Mouse (Mus musculus): ENCODE results near the gene Gm7075.
"Not testable (repeated sequence)": the region's sequence is repeated elsewhere in the genome, so short reads cannot be mapped to it uniquely, and the experiment has no call there.

The Gm7075 gene

DNA sequence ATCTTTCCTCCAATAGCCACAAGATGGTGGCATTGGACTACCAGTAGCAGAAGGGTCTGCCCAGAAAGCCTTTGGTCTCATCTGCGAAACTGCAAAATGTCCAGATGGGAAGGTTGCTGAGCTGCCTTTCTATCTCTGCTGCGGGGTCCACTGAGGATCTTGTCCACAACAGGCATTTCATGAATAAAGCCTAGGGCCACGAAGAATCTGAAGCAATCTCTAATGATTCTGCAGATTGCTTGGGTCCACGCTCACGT, 1.1 kb upstream of the Gm7075 start:
- in situ Hi-C loops (cut with MboI, MseI) = loop anchor here in 1 of 2 experiments (5.0 kb wide), 1 partner anchor 85 kb away; no protein-coding TSS in a partner anchor

DNA sequence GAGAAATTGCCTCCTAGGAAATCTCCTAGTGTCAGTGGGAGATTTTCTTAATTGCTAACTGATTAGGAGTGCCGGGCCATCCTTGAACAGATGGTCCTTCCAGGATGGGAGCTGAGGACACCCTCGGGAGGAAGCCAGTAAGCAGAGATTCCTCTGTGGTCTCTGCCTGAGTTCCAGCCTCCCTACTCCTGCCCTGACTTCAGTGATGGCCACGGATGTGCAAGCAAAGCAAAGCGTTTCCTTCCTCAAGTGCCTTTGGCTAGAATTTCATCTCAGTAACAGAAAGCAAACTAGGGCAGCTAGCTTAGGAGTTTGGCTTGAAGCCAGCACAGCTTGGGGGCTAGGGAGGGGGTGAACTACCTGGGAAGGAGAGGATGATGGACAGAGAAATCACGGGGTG, 4.5 kb downstream of the Gm7075 start:
- in situ Hi-C loops (cut with MboI, MseI) = no loop called here

DNA sequence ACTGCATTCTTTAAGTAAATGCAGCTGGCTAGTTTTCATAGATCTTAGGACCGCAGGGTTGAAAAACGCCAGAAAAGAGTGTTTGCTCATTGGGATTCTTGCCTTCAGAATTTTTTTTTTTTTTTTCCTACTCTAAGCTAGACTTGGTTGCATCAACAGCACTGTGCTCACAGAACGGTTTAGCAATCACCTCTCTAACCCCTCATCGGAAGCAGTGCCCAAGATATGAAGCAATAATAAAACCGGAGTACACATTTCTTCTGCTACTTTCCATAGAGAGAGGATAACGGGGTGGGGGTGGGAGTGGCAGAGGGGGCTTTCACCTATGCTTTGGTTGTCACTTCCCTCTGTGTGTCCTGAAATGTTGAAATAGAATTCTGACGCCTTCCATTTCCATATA, 5.7 kb downstream of the Gm7075 start:
- in situ Hi-C loops (cut with MboI, MseI) = no loop called here

DNA sequence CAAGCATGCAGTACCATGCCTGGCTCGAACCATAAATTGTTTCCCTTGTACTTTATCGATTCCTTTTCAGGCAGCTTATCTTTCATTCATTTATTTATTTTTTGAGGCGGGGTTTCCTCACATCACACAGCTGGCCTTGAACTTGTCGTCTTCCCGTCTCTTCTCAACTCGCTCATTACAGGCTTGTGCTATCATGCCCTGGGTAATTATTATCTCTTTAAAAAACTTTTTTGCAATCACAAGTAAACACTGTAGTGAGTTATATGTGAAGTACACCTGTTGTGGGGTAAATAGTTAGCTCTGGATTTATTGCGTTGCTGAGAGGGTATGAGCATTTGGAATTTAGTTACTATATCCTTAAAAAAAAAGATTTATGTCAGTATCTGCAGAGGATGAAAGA, 6.3 kb downstream of the Gm7075 start:
- in situ Hi-C loops (cut with MboI, MseI) = no loop called here

DNA sequence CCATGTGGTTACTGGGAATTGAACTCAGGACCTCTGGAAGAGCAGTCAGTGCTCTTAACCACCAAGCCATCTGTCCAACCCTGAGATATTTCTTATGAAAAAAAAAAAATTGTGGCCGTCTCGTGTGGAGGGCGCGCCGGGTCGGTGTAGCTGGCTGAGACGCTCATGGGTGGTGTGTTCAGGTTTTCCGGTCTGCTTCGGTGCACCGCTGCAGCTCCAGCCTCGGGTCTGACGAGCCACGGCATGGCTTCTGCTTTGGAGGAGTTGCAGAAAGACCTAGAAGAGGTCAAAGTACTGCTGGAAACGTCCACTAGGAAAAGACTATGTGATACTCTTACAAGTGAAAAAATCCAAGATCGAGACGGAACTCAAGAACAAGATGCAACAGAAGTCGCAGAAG, 8.8 kb downstream of the Gm7075 start:
- in situ Hi-C loops (cut with MboI, MseI) = no loop called here

DNA sequence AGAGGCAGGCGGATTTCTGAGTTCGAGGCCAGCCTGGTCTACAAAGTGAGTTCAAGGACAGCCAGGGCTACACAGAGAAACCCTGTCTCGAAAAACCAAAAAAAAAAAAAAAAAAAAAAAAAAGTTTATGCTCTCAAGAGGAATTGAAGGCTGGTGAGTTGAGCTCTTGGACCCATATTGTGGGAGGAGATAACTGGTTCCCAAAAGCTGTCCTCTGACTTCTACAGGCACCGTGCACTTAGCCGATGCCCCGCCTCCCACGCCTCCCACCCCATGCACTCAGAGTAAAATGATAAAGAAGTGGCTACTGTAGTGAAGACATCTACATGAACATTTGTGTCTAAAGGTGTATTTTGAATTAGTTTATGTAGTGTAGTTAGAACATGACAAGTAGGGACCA, 9.9 kb downstream of the Gm7075 start:
- in situ Hi-C loops (cut with MboI, MseI) = not testable (repeated sequence)

DNA sequence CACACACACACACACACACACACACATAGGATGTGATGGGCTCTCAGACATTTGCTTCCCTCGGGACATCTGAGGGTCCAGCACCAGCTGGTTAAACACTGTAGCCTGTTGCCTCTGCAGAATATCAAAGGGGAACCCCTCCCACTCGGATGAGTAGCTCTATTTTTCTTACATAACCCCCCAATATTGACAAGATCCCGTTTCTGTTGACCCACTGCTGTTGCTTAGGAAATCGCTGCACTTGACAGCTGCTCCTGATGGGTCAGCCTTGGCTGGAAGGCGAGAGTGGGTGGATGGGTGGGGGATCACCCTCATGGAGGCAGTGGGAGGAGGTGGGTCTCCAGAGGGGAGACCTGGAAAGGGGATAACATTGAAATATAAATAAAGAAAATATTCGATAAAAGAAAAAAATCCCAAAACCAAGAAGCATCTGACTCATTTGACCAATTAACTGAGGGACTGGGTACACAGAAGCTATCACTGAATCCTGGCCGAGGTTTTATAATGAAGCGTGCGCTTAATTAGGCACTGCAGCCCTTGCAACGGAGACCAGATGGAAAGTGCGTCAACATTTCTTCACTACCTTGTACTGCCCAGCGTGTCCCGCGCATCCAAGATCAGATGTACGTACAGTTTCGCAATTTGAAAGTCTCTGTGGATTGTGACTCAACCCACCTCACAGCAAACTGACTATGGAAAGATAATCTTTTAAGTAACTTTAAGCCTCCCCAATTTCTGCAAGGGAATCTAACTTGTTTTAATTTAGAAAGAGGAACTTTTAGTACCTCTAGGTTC, 11.2 kb downstream of the Gm7075 start:
- in situ Hi-C loops (cut with MboI, MseI) = no loop called here

DNA sequence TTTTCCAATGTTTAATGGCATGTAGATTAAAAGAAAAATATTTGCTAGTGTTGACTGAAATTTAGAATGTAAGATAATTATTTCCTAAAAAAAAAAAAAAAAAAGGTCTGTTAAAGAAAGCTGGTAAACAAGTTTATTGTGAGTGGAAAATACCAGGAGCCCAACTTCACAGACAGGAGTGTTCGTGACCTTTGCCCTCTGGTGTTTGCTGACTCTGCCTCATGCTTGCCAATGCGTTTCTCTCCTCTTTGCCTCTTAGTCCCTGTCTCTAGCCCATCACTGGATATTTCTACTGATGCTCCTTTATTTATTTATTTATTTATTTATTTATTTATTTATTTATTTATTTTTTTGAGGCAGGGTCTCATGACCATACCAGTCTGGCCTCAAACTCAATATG, 18.0 kb downstream of the Gm7075 start:
- in situ Hi-C loops (cut with MboI, MseI) = no loop called here

DNA sequence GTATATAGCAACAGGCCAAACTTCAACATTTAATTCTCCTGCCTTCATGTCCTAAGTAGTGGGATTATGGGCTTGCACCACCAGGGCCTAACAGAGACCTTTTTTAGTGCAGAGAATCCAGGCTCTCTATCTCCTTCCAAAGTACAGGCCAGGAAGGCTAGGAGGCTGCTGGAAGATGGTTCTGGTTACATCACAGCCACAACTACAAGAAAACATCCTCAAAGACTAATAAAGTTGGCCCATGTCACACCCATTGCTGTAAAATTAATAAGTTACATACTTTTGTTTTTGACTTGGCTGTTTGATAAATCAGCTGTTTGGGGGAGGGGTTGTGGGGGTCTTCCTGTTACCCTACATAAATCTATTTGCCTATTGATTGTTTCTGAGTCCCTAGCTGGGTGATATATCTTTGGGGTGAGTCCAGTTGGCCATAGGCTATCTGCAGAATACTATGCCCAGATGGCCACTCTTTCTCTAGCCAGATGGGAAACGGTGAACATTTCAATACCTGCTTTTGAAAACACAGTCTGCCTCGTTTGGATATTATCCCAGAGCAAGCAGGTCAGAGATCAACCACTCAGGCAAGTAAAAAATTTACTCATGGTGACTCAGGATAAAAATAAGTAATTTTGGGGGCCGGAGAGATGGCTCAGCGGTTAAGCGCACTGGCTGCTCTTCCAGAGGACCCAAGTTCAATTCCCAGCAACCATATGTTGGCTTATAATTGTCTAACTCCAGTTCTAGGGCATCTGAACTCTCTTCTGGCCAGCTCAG, 18.7 kb downstream of the Gm7075 start:
- in situ Hi-C loops (cut with MboI, MseI) = no loop called here

DNA sequence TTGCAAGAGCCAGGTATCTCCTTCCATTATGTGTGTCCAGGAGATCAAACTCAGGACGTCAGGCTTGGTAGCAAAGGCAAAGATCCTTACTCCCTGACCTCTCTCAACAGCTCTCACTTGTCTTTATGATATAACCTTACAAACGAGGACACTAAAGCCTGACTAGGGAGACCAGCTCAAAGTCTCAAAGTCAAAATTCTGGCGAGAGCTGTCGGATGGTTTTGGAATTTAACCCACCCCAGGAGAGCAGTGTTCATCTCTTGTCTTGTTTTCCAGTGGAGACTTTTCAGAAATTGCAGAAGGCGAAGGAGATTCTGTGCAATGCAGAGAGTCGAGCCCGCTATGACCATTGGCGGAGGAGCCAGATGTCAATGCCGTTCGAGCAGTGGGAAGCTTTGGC, 24.6 kb downstream of the Gm7075 start:
- in situ Hi-C loops (cut with MboI, MseI) = no loop called here

DNA sequence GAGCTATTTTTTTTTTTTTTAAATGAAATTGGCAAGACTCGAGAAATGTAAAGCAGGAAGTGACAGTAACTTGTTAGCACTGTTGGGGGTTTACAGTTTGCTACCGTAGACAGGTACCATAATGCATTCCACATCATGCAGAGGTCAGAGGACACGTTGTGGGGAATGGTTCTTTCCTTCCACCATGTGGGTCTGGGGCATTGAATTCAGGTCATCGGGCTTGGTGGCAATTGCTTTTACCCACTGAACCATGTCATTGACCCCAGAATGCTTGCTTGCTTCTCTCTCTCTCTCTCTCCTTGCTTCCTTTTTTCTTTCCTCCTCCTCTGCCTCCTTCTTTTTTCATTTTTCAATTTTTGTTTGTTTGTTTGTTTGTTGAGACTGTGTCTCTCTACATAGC, 32.6 kb downstream of the Gm7075 start:
- in situ Hi-C loops (cut with MboI, MseI) = no loop called here

DNA sequence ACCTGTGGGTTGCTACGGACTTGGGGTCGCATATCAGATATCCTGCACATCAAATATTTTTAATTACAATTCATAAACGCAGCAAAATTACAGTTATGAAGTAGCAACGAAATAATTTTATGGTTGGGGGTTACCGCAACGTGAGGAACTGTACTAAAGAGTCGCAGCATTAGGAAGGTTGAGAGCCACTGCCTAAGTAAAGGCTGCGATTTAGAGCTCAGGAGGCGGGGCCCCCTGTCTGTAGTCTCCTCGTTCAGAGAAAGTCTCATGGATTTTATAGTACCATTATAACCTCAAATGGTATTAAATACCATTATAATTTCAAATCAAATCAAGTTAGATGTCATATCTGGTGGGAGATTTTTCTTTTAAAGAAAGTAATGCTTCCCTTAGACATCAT, 34.6 kb downstream of the Gm7075 start:
- in situ Hi-C loops (cut with MboI, MseI) = no loop called here

DNA sequence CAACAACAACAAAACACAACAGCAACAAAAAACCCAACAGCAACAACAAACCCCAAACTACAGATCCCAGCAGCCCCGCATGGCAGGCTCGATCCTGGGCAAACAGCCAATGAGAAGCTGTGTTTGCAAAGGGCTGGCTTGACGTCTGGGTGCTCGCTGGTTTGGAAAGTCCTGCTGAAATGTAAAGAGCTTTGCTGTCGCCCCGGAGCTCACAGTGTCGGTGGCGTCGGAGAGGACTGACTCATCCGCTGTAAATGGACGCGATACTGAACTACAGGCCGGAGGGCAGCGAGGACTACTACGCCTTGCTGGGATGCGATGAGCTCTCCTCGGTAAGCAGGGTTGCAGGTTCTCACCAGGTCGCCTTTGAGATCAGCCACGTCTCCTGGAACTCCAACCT, 35.1 kb downstream of the Gm7075 start:
- in situ Hi-C loops (cut with MboI, MseI) = no loop called here

DNA sequence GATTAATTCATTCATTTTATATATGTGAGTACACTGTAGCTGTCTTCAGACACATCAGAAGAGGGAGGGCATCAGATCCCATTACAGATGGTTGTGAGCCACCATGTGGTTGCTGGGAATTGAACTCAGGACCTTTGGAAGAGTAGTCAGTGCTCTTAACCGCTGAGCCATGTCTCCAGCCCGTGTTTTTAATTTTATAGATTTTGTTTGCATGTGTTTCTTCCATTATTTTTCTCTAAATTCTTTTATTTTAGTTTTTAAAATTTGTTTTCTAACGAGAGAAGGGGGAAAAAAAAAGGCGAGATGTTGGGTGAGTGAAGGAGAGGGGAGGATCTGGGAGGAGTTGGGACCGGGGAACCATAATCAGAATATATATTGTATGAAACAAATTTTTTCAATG, 35.7 kb downstream of the Gm7075 start:
- in situ Hi-C loops (cut with MboI, MseI) = not testable (repeated sequence)

DNA sequence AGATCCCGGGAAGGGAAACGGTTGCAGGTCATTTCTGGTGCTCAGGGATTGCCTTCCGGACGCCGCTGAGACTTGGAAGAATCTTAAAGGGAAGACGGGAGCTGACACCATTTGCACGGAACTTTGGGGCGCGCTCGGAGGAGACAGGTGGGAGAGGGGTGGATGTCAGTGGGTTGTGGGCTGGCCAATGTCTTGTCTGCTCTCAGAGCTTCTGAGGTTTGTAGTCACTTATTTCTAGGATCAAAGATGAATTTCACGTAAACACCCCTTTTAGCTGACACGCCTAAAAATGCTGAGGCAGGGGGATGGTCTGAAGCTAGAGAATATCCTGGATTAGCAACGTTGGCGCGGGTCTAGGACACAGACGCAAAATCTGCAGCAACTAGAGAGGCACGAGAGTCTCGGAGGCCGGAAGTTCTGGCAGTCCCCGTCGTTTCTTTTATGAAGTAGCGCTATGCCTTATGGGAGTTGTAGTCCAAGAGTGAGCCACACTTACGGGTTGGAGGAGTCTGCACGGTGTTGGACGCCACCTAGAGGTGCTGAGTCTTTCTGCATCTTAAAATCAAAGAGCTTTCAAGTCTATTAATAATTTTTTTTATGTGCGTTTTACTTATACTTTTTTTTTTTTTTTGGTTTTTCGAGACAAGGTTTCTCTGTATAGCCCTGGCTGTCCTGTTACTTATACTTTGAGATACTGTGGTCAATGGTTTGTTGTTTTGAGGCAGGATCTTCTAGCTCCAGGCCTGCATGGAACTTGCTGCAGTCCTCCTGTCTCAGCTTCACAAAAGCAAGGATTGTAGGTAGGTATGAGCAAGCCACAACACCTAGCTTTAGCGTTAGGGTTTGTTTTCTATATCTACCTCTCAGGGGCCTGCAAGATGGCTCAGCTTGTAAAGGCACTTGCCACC, 39.0 kb downstream of the Gm7075 start, which contains the start of gene Dnajc12:
Gene Dnajc12, plus strand, starts transcription at position 72 of the 908 bp plus-strand sequence.
- in situ Hi-C loops (cut with MboI, MseI) = loop anchor here in 1 of 2 experiments (5.0 kb wide), 1 partner anchor 230 kb away; no protein-coding TSS in a partner anchor

DNA sequence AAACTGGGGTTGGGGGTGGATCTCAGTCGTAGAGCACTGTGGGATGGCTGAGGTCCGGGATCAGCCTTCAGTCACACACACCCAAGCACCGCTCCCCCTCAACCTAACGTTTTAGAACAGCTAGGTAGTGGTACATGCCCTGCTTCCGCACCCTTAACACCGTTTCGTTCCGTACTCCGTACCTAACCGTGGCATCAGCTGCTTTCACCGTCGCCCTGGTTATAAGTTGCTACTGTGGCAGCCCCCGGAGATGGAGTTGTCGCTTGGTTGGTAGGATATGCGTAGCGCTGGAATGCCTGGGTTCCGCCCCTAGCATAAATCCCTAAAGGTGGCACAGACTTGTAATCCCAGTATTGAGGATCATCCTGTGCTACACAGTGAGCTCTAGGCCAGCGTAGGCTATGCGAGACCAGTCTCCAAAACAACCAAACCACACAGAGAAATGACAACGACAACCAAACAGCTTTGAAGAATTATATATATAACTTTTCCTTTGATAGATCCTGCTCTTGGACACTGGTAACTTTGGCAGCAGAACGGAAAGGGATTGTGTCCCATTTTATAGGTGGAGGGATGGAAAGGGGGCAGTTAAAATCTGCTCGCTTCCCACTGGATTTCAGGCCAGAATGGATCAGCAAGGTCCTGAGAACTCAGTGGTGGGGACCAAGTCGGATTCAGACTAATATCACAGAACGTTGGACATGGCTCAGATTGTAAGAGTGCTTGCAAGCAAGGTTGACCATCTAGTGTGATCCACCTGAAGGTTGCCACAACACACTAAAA, 39.9 kb downstream of the Gm7075 start, which contains the start of gene Sirt1:
Gene Sirt1, minus strand, starts transcription at position 207 of the 783 bp plus-strand sequence.
- in situ Hi-C loops (cut with MboI, MseI) = loop anchor here in 1 of 2 experiments (5.0 kb wide), 1 partner anchor 229 kb away; no protein-coding TSS in a partner anchor

DNA sequence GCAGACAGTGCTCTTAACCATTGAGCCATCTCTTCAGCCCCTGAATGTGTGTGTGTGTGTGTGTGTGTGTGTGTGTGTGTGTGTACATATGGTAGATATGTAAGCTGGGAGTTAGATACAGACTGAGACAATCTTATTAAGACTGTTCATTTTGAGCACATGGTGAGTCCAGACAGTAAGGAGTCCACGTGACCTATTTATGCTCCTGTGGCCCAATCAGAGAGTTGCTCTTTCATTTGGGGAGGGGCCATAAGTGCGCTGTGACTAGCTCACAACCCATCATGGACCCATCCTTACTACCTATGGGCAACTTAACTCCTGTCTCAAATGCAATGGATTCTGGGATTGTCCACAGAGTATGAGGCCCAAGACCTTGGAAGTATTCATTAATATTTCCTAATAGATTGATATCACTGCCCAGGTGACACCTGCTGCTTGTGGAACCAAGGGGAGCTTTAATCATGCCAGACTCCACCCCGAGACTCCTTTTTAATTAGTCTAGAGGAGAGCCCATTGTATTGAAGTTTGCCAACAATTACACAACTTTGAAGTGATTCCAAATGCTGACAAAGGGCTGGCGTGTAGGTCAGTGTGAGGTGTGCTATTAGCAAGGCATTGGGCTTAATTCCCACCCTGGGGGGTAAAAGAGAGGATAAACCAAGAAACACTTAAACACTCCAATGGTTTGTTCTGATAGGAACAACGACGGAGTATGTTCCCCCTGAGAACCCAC, 42.5 kb downstream of the Gm7075 start:
- in situ Hi-C loops (cut with MboI, MseI) = loop anchor here in 1 of 2 experiments (5.0 kb wide), 2 partner anchors 72 to 222 kb away; no protein-coding TSS in a partner anchor

DNA sequence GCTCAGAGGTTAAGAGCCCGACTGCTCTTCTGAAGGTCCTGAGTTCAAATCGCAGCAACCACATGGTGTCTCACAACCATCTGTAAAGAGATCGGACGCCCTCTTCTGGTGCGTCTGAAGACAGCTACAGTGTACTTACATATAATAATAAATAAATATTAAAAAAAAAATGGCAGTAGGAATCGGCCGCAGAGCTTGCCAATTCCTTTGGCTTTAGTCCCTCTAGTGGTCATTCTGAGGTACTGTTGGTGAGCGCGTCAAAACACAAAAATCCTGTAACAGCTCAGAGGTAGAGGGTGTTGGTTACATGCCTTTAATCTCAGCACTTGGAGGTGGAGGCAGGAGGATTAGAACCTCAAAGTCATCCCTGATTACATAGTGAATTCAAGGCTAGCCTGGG, 44.1 kb downstream of the Gm7075 start:
- in situ Hi-C loops (cut with MboI, MseI) = loop anchor here in 1 of 2 experiments (5.0 kb wide), 2 partner anchors 70 to 220 kb away; no protein-coding TSS in a partner anchor

DNA sequence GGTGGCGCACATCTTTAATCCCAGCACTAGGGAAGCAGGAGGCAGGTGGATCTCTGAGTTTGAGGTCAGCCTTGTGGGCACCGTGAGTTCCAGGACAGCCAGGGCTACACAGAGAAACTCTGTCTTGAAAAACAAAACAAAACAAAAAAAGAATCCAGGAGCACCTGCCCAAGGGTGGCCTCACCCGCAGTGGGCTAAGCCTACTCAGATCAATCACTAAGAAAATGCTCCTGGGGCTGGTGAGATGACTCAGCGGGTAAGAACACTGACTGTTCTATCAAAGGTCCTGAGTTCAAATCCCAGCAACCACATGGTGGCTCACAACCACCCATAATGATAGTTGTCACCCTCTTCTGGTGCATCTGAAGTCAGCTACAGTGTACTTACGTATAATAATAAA, 45.3 kb downstream of the Gm7075 start:
- in situ Hi-C loops (cut with MboI, MseI) = loop anchor here in 1 of 2 experiments (5.0 kb wide), 2 partner anchors 69 to 219 kb away; no protein-coding TSS in a partner anchor

All from T-helper 17 cell (primary cell).